Mouse (Mus musculus): Measurements from ENCODE around the gene Ccdc88c.

The Ccdc88c gene

GRCm38 (mm10) chr12:101028954-101029731 lies at the start of gene Ccdc88c:
Gene Ccdc88c, minus strand, starts transcription at chr12:101029056.
- DNase-seq, result peak; percentile 89 to 90

DNA sequence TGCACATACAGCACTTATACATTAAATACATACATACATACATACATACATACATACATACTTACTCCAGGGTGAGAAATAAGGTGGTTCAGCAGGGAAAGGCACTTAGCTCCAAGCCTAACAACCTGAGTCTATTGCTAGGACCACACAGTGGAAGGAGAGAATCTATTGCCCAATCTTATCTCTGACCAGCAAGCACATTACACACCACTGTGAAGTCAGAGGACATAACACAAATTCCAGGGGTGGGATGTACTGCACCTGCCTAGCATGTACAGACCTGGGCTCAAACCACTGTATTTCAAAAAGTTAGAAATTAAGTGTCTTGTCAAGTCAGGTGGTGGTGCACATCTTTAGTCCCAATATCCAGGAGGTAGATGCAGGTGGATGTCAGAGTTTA lies 49.1 kb upstream of the Ccdc88c start:
- no peak for DNase-seq

GRCm38 (mm10) chr12:101075433-101075832 lies 46.6 kb upstream of the Ccdc88c start:
- DNase-seq, result no peak

DNA sequence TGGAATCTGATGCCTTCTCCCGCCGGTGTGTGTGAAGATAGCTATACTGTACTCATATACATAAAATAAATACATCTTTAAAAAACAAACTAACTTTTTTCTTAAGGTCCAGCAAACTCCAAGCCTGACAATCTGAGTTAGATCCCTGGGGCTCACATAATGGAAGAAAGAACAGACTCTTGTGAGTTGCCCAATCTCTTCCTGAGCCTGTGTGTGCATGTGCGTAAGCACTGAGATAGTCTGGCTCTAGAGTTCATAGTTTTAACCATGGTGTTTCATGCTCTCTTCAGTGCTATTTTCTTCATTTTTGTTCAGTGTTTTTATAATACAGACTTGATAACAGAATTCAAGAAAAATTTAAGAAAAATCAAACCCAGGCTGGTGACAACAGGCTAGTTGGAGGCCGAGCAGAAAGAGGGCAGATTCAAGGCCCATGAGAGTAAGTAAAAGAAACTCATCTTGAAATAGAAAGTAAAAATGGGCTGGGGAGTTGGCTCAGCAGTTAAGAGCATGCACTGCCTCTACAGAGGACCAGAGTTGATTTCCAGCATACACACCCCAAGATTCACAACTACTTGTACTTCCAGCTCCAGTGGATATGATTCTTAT lies 46.1 kb upstream of the Ccdc88c start:
- no peak for DNase-seq

- DNase-seq, result no peak
Observed at GRCm38 (mm10) chr12:101069813-101070212, 41.0 kb upstream of the Ccdc88c start.

DNA sequence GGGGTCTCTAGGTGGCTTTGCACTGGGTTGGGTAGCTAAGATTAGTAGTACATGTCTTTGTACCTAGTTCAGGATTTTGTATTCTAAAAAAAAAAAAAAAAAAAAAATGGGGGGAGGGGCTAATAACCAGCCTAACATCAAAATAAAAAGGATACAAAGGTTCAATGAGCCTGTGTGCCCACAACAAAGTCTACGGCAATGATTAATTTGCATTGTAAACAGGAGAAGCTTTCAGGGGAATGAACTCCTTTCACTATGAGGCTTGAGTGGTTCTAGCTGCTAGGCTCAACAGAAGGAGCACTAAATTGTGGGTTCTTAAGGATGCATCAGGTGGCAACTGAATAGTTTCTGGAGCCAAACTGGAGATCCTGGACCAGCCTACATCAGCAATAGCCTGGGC lies 37.5 kb upstream of the Ccdc88c start:
- no peak for DNase-seq

DNA sequence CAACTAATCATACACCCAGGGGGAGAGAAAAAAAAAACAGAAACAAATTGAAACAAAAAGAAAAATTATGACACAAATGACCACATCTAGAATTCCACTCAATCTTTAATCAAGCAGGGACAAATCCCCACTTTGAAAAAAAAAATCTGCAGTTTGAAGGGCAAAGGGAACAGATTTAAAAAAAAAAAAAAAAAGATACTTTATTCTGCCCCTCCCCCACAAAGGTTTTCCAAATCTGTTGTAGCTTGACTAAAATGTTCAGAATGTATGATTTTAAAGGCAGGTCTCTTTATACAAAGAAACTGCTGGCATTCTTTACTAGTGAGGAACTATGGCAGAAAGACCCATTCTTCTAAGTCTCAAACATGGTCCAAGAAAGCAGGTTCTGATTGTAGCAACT lies 11.1 kb upstream of the Ccdc88c start:
- no peak for DNase-seq

DNA sequence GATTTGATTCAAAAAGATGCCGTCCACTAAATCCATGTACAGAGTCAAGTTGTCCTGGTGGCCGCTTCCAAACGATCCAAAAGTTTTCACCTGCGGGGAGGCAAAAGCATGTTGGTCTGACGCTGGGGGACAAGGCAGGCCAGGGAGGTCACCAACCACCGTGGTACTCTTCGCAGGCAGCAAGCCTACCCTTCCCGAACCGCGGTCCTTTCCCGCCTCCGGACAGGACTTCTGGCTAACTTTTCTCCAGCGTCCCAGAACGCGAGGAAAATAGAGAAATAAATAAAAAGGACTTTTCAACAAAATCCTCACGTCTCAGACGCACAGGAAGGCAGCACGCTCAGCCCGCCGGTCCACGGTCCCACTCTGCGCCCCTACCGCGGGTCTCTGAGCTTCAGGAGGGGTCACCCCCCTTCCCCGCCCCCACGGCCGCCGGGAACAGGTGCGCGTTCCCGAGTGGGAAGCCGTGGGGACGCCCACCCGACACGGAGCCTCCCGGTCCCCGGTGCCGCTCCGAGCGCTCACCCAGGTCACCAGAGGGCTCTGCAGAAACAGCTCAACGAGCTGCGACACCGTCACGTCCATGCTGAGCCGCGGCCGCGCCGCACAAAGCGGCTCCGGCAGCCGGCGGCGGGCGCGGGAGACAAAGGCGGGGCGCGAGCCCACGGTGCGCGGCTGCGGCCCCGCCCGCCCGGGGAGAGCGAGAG lies 456 bp downstream of the Ccdc88c start:
- peak in 1 of 2 experiments; percentile 26 for DNase-seq

DNA sequence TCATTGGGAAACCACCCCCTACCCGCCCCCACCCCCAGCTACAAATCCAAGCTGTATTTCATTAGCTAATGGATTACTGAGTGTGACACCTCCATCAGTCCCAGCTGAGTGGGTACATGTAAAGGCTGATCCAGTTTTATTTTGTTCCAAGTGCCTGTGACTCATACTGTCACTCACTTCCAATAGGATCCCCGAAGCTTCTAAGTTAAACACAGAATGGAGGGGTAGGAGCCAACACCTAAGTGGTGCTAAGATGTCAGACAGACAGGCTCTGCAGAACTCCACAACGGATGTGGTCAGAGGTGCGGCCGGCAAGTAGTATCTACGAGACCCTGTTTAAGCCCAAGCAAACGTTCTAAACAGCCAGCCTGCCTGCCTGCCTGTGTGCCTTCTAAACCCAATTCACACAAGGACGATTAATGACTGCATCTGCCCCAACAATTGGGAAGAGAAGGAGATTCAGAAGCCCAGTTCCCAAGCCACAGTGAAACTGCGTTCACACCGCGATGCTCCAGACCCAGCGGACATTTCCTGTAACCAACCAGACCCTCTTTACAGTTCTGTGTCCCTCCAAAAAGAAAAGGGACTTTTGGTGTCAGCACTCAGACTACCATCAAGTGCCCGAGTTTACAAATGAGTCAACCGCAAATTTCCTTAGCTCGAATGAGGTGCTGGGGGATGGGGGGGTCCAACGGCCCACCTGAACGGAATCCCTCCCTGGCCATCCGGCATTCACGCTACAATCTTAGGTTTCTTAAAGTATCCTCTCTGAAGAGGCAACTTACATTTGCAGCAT lies 1.2 kb downstream of the Ccdc88c start:
- DNase-seq, result peak in 1 of 2 experiments; percentile 30

GRCm38 (mm10) chr12:101026946-101027345 lies 1.9 kb downstream of the Ccdc88c start:
- peak in 1 of 2 experiments; percentile 23 for DNase-seq

DNA sequence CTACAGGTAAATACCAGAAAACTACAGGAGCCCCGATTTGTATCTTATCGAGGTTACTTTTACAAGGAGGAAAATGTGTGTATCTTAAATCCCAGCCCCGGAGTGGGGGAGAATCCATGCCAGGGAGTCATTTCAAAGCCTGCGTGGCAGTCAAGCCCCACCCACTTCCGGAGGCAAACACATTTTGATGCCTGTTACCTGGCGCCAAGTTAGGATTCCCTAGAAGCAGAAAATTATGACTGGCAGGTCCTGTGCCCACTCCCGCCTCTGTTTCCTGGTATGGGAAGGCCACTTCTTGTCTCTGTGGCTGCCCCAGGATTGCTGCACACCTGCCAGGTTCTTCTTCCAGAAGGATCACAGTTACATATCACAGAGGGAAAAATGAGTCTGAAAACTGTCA lies 2.3 kb downstream of the Ccdc88c start:
- DNase-seq, result peak; percentile 47 to 54

DNA sequence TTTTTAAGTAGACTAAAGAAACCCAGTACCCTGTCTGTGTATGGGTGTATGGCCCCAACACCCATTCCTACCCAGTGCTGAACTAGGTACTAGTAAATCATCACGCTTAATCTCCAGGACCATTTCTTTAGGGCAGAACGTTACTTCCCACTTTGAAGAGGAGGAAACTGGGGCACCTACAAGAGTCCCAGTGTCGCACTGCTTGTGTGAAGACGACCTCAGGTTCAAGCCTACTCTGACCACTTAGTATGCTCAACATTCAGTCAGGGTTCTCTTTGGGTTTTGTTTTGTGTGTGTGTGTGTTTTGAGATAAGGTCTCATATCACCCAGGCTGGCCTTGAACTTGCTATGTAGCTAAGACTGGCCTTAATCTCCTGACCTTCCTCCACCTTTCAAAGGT lies 2.8 kb downstream of the Ccdc88c start:
- DNase-seq, result no peak

GRCm38 (mm10) chr12:101025379-101025778 lies 3.5 kb downstream of the Ccdc88c start:
- DNase-seq, result peak in 1 of 2 experiments; percentile 65

GRCm38 (mm10) chr12:101024824-101025223 lies 4.0 kb downstream of the Ccdc88c start:
- DNase-seq, result no peak

GRCm38 (mm10) chr12:101023143-101023542 lies 5.7 kb downstream of the Ccdc88c start:
- DNase-seq, result peak in 1 of 2 experiments; percentile 18

GRCm38 (mm10) chr12:101022353-101022752 lies 6.5 kb downstream of the Ccdc88c start:
- peak in 1 of 2 experiments; percentile 17 for DNase-seq

DNA sequence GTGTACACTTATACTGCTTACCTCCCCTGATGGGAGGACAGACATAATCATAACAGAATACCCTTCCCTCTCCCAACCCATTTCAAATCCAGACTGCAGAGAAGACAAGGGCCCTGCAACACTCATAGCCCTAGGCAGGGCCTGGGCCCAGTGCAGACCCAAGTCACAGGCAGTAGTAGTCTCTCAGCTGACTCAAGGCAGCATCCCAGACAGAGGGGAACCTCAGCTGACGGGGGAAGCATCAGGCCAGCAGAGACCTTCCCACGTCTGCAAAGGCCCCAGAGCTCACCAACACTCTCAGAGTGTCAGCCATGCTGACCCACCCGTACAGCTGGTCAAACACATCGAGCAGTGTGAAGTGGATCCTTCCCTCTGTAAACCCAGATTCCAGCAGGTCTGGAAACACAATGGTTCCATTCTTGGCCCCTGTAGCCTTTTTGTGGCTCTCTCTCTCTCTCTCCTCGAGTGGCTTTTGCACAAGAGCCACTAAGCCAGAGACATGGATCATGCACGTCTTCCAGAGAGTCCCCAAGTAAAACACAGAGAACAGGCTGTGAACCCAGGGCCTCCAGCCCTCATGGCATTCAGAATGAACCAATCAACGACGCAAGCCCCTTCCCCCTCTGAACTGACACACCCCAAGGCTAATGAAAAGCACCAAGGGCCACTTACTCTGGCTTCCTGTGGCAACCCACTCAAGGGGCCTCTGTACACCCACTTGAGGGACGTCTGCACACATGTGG lies 7.2 kb downstream of the Ccdc88c start:
- DNase-seq, result peak in 1 of 2 experiments; percentile 37

GRCm38 (mm10) chr12:101020210-101021015 lies 8.4 kb downstream of the Ccdc88c start:
- DNase-seq, result peak; percentile 38 to 48

- DNase-seq, result peak in 1 of 2 experiments; percentile 15
Observed at GRCm38 (mm10) chr12:101019443-101019842, 9.4 kb downstream of the Ccdc88c start.

- no peak for DNase-seq
Observed at GRCm38 (mm10) chr12:101019031-101019430, 9.8 kb downstream of the Ccdc88c start.

DNA sequence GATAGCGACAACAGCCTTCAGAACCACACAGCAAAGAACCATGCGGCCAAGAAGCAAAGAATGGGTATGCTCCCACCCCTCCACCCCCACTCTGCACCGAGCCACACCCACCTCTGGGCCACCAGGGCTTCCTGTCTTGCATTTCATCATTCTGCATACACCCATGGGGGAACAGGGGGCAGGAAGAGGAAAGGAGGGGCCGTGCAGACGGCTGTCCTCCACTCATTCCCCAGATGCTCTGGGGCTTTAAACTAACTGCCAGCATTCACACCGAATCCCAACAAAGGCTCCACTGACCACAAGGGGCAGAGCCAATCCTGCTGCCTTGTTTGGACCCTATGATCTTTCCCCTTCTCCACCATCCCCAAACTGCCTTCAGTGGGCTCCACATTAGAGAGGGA lies 10.9 kb downstream of the Ccdc88c start:
- peak; percentile 73 to 78 for DNase-seq

Measured in lung, postnatal 4 days (tissue).